Mouse (Mus musculus) forebrain, embryonic 15.5 days (tissue): ENCODE measurements around the gene Map3k21. TPM values are rescaled to one million over a fixed set of nuclear protein-coding genes. Genes with fewer than 3 reads are reported as not detected.

Experiments
- ATAC-seq: fragments of 200-750 bp; cut with Nextera tagmentation; replicated peaks from 2 replicates; pipeline ENCODE4 v1.8.0; 2017; ENCODE audit warnings: mild to moderate bottlenecking, moderate TSS enrichment, moderate library complexity
- H3K27ac ChIP-seq: fragments of 300-500 bp; sonication (generic); replicated peaks from 2 replicates; pipeline ENCODE4 v1.5.1; 2015; ENCODE audit warnings: mild to moderate bottlenecking, inconsistent platforms
- H3K27me3 ChIP-seq: fragments of 300-500 bp; sonication (generic); 2 replicates; pipeline ENCODE4 v1.6.1; 2015; ENCODE audit warnings: inconsistent platforms
- H3K36me3 ChIP-seq: fragments of 300-500 bp; sonication (generic); 2 replicates; pipeline ENCODE4 v1.6.1; 2015; ENCODE audit warnings: mild to moderate bottlenecking, inconsistent platforms
- H3K4me1 ChIP-seq: fragments of 300-500 bp; sonication (generic); 2 replicates; pipeline ENCODE4 v1.6.1; 2015; ENCODE audit warnings: inconsistent platforms
- H3K4me2 ChIP-seq: fragments of 300-500 bp; sonication (generic); replicated peaks from 2 replicates; pipeline ENCODE4 v1.6.1; 2015; ENCODE audit warnings: mild to moderate bottlenecking, inconsistent platforms
- H3K4me3 ChIP-seq: fragments of 300-500 bp; sonication (generic); 2 replicates; pipeline ENCODE4 v1.5.1; 2015; ENCODE audit warnings: mild to moderate bottlenecking, inconsistent platforms
- H3K9ac ChIP-seq: fragments of 300-500 bp; sonication (generic); replicated peaks from 2 replicates; pipeline ENCODE4 v1.6.1; 2015; ENCODE audit warnings: mild to moderate bottlenecking, inconsistent platforms
- H3K9me3 ChIP-seq: fragments of 300-500 bp; sonication (generic); 2 replicates; pipeline ENCODE4 v1.6.1; 2016; ENCODE audit warnings: inconsistent platforms
- WGBS: fragments of 180-500 bp; shearing (Covaris S2); methylation state at CpG from one replicate; pipeline ENCODE4 v1.1.7; 2015; ENCODE audit warnings: mixed read lengths; 5-methylcytosine and 5-hydroxymethylcytosine counted together
- polyA plus RNA-seq: library from polyadenylated mRNA; unstranded; fragments of >200 nt; fragmentation: Nextera tagmentation; extraction: Ambion mirVana; gene quantifications from 2 replicates; pipeline ENCODE4 v1.2.1, GENCODE M21; 2015

Map3k21 gene
- polyA plus RNA-seq, 1 experiment from 2014 or later: 0.20 TPM

- 9% methylated on average over 6 of the region's 6 CpGs for WGBS
- no peak for ATAC-seq
- no peak overlapping the region for H3K4me3 ChIP-seq
- no peak overlapping the region for H3K27ac ChIP-seq
- no peaks in the 10 kb centered on the region for H3K36me3 ChIP-seq
- peaks cover 7% of the 10 kb centered on the region; the same call in 1 of the 2 replicates for H3K4me1 ChIP-seq
- H3K4me2 ChIP-seq: no peak overlapping the region
- no peaks in the 10 kb centered on the region for H3K9me3 ChIP-seq
- H3K9ac ChIP-seq: no peak overlapping the region
- no peaks in the 10 kb centered on the region for H3K27me3 ChIP-seq
Measured at GRCm38 (mm10) chr8:125986999-125987589, 76.8 kb downstream of the Map3k21 start.

- WGBS: 49% methylated on average over 2 of the region's 2 CpGs
- no peak overlapping the region for H3K4me2 ChIP-seq
- H3K4me1 ChIP-seq: peaks cover 7% of the 10 kb centered on the region; the same call in 1 of the 2 replicates
- no peak overlapping the region for H3K4me3 ChIP-seq
- no peak for ATAC-seq
- no peak overlapping the region for H3K9ac ChIP-seq
- H3K9me3 ChIP-seq: no peaks in the 10 kb centered on the region
- no peak overlapping the region for H3K27ac ChIP-seq
- peaks cover 4% of the 10 kb centered on the region; the same call in 1 of the 2 replicates for H3K27me3 ChIP-seq
- H3K36me3 ChIP-seq: no peaks in the 10 kb centered on the region
Measured at GRCm38 (mm10) chr8:125987996-125988395, 77.7 kb downstream of the Map3k21 start.

- Histone ChIP-seq H3K4me3 (no peak overlapping the region), H3K4me2 (no peak overlapping the region), H3K27me3 (peaks cover 16% of the 10 kb centered on the region; the same call in 1 of the 2 replicates), H3K9ac (no peak overlapping the region), H3K4me1 (peaks cover 12% of the 10 kb centered on the region), H3K36me3 (no peaks in the 10 kb centered on the region), H3K9me3 (no peaks in the 10 kb centered on the region), H3K27ac (no peak overlapping the region)
- WGBS: 87% methylated on average over 9 of the region's 9 CpGs
- ATAC-seq: no peak
Measured at GRCm38 (mm10) chr8:125993636-125994035, 83.4 kb downstream of the Map3k21 start.

- Histone ChIP-seq H3K4me2 (peak within 1 kb of the TSS; percentile 84), H3K36me3 (no peaks in the 10 kb centered on the region), H3K9me3 (no peaks in the 10 kb centered on the region), H3K27ac (peak within 1 kb of the TSS; percentile 55), H3K4me1 (peaks cover 12% of the 10 kb centered on the region), H3K4me3 (peak within 1 kb of the TSS; percentile 64), H3K27me3 (peaks cover 16% of the 10 kb centered on the region; the same call in 1 of the 2 replicates), H3K9ac (peak within 1 kb of the TSS; percentile 52)
- WGBS: under 1% methylated on average over 71 of the region's 73 CpGs
- ATAC-seq: peak; percentile 83
Measured at GRCm38 (mm10) chr8:125995101-125995986, 85.1 kb downstream of the Map3k21 start, which contains the start of gene Kcnk1. Gene Kcnk1, plus strand, starts transcription at chr8:125995170.

- Histone ChIP-seq H3K9me3 (no peaks in the 10 kb centered on the region), H3K27ac (no peak overlapping the region), H3K27me3 (peaks cover 16% of the 10 kb centered on the region; the same call in 1 of the 2 replicates), H3K9ac (peak overlapping the region; percentile 52), H3K36me3 (no peaks in the 10 kb centered on the region), H3K4me3 (peak overlapping the region; percentile 64), H3K4me1 (peaks cover 12% of the 10 kb centered on the region), H3K4me2 (peak overlapping the region; percentile 84)
- 0 out of 2 replicates have a peak, but pooled peaks have one; percentile 7 for ATAC-seq
- WGBS: 14% methylated on average over 14 of the region's 14 CpGs
Measured at GRCm38 (mm10) chr8:125996031-125996839, 86.0 kb downstream of the Map3k21 start.

GRCm38 (mm10) chr8:125996980-125997379 is 86.7 kb downstream of the Map3k21 start:
- no peak for ATAC-seq
- peaks cover 12% of the 10 kb centered on the region for H3K4me1 ChIP-seq
- H3K9me3 ChIP-seq: no peaks in the 10 kb centered on the region
- no peaks in the 10 kb centered on the region for H3K36me3 ChIP-seq
- peak overlapping the region; percentile 84; the same call in 1 of the 2 replicates for H3K4me2 ChIP-seq
- 36% methylated on average over 6 of the region's 6 CpGs for WGBS
- no peak overlapping the region for H3K27ac ChIP-seq
- no peak overlapping the region for H3K9ac ChIP-seq
- peak overlapping the region; percentile 64 for H3K4me3 ChIP-seq
- H3K27me3 ChIP-seq: peaks cover 16% of the 10 kb centered on the region; the same call in 1 of the 2 replicates

Other genes starting within 250 kb of the Map3k21 start
- 10.3 and 11.5 TPM in 2 replicates for gene Map10, start 240.6 kb upstream of the Map3k21 start, polyA plus RNA-seq
- 26.5 and 28.0 TPM in 2 replicates for gene Ntpcr, start 180.5 kb upstream of the Map3k21 start, polyA plus RNA-seq
- gene Pcnx2, start 12.1 kb upstream of the Map3k21 start, polyA plus RNA-seq: 3.8 and 4.2 TPM in 2 replicates
- gene Kcnk1, start 84.7 kb downstream of the Map3k21 start, polyA plus RNA-seq: 12.0 and 14.4 TPM in 2 replicates